Mouse (Mus musculus): ENCODE results near the gene Clec4a2. TPM values are rescaled to one million over a fixed set of nuclear protein-coding genes. Genes with fewer than 3 reads are reported as not detected.
"Not testable (repeated sequence)": the region's sequence is repeated elsewhere in the genome, so short reads cannot be mapped to it uniquely, and the experiment has no call there.

Clec4a2 gene
- total RNA-seq (2021): 1 to 10 TPM; 1.3 to 2.0 TPM
- long read RNA-seq, partial matches to known transcripts: 0 of 1 reads
- long read RNA-seq, other reads (novel, unspliced or antisense): 1 of 1 reads

- DNase-seq (ENCODE audit: low spot score in 2 of 2): not testable (repeated sequence)
Observed at GRCm38 (mm10) chr6:123106128-123106527, at the start of gene Clec4a2. TSS of gene Clec4a2 (plus strand) at chr6:123106428.

GRCm38 (mm10) chr6:123095125-123095843, 10.9 kb upstream of the Clec4a2 start:
- DNase-seq (ENCODE audit: low spot score in 2 of 2): no peak

GRCm38 (mm10) chr6:123123195-123123594, 17.0 kb downstream of the Clec4a2 start:
- no peak for DNase-seq (ENCODE audit: low spot score in 2 of 2)

- no peak for DNase-seq (ENCODE audit: low spot score in 2 of 2)
Observed at GRCm38 (mm10) chr6:123127173-123127572, 20.9 kb downstream of the Clec4a2 start.

- not testable (repeated sequence) for DNase-seq (ENCODE audit: low spot score in 2 of 2)
Observed at GRCm38 (mm10) chr6:123137766-123138526, 31.7 kb downstream of the Clec4a2 start.

GRCm38 (mm10) chr6:123170106-123170505, 63.9 kb downstream of the Clec4a2 start:
- no peak for DNase-seq (ENCODE audit: low spot score in 2 of 2)

GRCm38 (mm10) chr6:123171040-123171439, 64.8 kb downstream of the Clec4a2 start:
- DNase-seq (ENCODE audit: low spot score in 2 of 2): no peak

GRCm38 (mm10) chr6:123172593-123172992, 66.4 kb downstream of the Clec4a2 start, which contains the start of gene Clec4b2:
TSS of gene Clec4b2 (plus strand) at chr6:123172893.
- DNase-seq (ENCODE audit: low spot score in 2 of 2): no peak

- DNase-seq (ENCODE audit: low spot score in 2 of 2): no peak
Observed at GRCm38 (mm10) chr6:123175549-123175948, 69.3 kb downstream of the Clec4a2 start.

GRCm38 (mm10) chr6:123184862-123185261, 78.6 kb downstream of the Clec4a2 start:
- peak in 1 of 2 experiments; percentile 1 for DNase-seq (ENCODE audit: low spot score in 2 of 2)

Other genes starting within 250 kb of the Clec4a2 start
- gene Necap1, start 232.0 kb upstream of the Clec4a2 start, total RNA-seq (2021): 100 to 1,000 TPM; 212 to 213 TPM
- under 1 TPM; 0.27 to 0.41 TPM for gene Clec4a1, start 184.6 kb upstream of the Clec4a2 start, total RNA-seq (2021)
- under 1 TPM; 0.38 to 0.82 TPM for gene Clec4a3, start 153.9 kb upstream of the Clec4a2 start, total RNA-seq (2021)
- gene Clec4a4, start 116.1 kb upstream of the Clec4a2 start, total RNA-seq (2021): not detected
- not detected for gene Clec4b1, start 56.5 kb upstream of the Clec4a2 start, total RNA-seq (2021)
- not detected for gene Clec4b2, start 66.5 kb downstream of the Clec4a2 start, total RNA-seq (2021)
- gene Clec4n, start 123.4 kb downstream of the Clec4a2 start, total RNA-seq (2021): not detected
- gene Clec4d, start 155.7 kb downstream of the Clec4a2 start, total RNA-seq (2021): not detected
- gene Clec4e, start 183.4 kb downstream of the Clec4a2 start, total RNA-seq (2021): not detected
- not detected for gene Vmn2r19, start 201.9 kb downstream of the Clec4a2 start, total RNA-seq (2021)

Measured in layer of hippocampus, adult 18-20 months (tissue).